Mouse (Mus musculus) embryonic facial prominence, embryonic 10.5 days (tissue): ENCODE results near the gene Tmem59. TPM values are rescaled to one million over a fixed set of nuclear protein-coding genes. Genes with fewer than 3 reads are reported as not detected.
A peak's percentile ranks its signal among the peaks of the same experiment; 100 is the strongest.

Experiments used
- DNase-seq: peaks from one replicate; pipeline ENCODE4 v3.0.0-alpha.2; 2017; ENCODE audit warnings: low spot score
- H3K27ac ChIP-seq: fragments of 300-500 bp; sonication (generic); replicated peaks from 2 replicates; pipeline ENCODE4 v1.5.1; 2016; ENCODE audit warnings: mild to moderate bottlenecking
- H3K27me3 ChIP-seq: fragments of 300-500 bp; sonication (generic); replicated peaks from 2 replicates; pipeline ENCODE4 v1.6.1; 2016; ENCODE audit warnings: low read depth, mild to moderate bottlenecking; ENCODE audit not compliant: poor library complexity, severe bottlenecking
- H3K36me3 ChIP-seq: fragments of 300-500 bp; sonication (generic); replicated peaks from 2 replicates; pipeline ENCODE4 v1.6.1; 2016; ENCODE audit warnings: mild to moderate bottlenecking, moderate library complexity
- H3K4me1 ChIP-seq: fragments of 300-500 bp; sonication (generic); 2 replicates; pipeline ENCODE4 v1.6.1; 2016
- H3K4me3 ChIP-seq: fragments of 300-500 bp; sonication (generic); 2 replicates; pipeline ENCODE4 v1.5.1; 2016; ENCODE audit warnings: mild to moderate bottlenecking, moderate library complexity
- H3K9me3 ChIP-seq: fragments of 300-500 bp; sonication (generic); 2 replicates; pipeline ENCODE4 v1.6.1; 2016; ENCODE audit warnings: mild to moderate bottlenecking
- WGBS: fragments of 180-500 bp; shearing (Covaris S2); methylation state at CpG from one replicate; pipeline ENCODE4 v1.1.7; 2016; 5-methylcytosine and 5-hydroxymethylcytosine counted together
- polyA plus RNA-seq: library from polyadenylated mRNA; unstranded; fragments of >200 nt; fragmentation: Nextera tagmentation; extraction: Ambion mirVana; gene quantifications from 2 replicates; pipeline ENCODE4 v1.2.1, GENCODE M21; 2016

The Tmem59 gene
- polyA plus RNA-seq = 266 and 281 TPM in 2 replicates

- Histone ChIP-seq H3K27ac (peak within 1 kb of the TSS; percentile 97), H3K4me3 (peak within 1 kb of the TSS; percentile 99), H3K36me3 (peaks cover 31% of the 10 kb centered on the region), H3K27me3 (no peaks in the 10 kb centered on the region), H3K4me1 (peaks cover 43% of the 10 kb centered on the region), H3K9me3 (no peaks in the 10 kb centered on the region)
- WGBS = under 1% methylated on average over 49 of the region's 49 CpGs
- peak; percentile 96 for DNase-seq
Observed at GRCm38 (mm10) chr4:107178182-107178829, at the start of gene Tmem59. Gene Tmem59, plus strand, starts transcription at chr4:107178399.

- Histone ChIP-seq H3K27ac (no peak overlapping the region), H3K4me1 (peaks cover 53% of the 10 kb centered on the region), H3K4me3 (no peak overlapping the region), H3K36me3 (no peaks in the 10 kb centered on the region), H3K9me3 (no peaks in the 10 kb centered on the region), H3K27me3 (0 out of 2 replicates have a peak, but pooled peaks cover 9% of the 10 kb centered on the region)
- no peak for DNase-seq
- WGBS = 77% methylated on average over 8 of the region's 8 CpGs
Observed at GRCm38 (mm10) chr4:107129373-107129772, 48.8 kb upstream of the Tmem59 start.

GRCm38 (mm10) chr4:107130534-107130933 lies 47.7 kb upstream of the Tmem59 start:
- Histone ChIP-seq H3K9me3 (no peaks in the 10 kb centered on the region), H3K36me3 (no peaks in the 10 kb centered on the region), H3K27ac (peak overlapping the region; percentile 26; the same call in 1 of the 2 replicates), H3K4me3 (no peak overlapping the region), H3K4me1 (peaks cover 55% of the 10 kb centered on the region), H3K27me3 (0 out of 2 replicates have a peak, but pooled peaks cover 4% of the 10 kb centered on the region)
- DNase-seq = no peak
- 23% methylated on average over 9 of the region's 9 CpGs for WGBS

- Histone ChIP-seq H3K9me3 (no peaks in the 10 kb centered on the region), H3K4me3 (no peak overlapping the region), H3K4me1 (peaks cover 63% of the 10 kb centered on the region), H3K27me3 (peaks cover 5% of the 10 kb centered on the region), H3K36me3 (peaks cover 8% of the 10 kb centered on the region; the same call in 1 of the 2 replicates), H3K27ac (no peak overlapping the region)
- DNase-seq = no peak
- 88% methylated on average over 3 of the region's 3 CpGs for WGBS
Observed at GRCm38 (mm10) chr4:107134891-107135290, 43.3 kb upstream of the Tmem59 start.

GRCm38 (mm10) chr4:107135663-107136062 lies 42.5 kb upstream of the Tmem59 start:
- H3K27ac ChIP-seq = no peak overlapping the region
- H3K9me3 ChIP-seq = no peaks in the 10 kb centered on the region
- H3K4me3 ChIP-seq = no peak overlapping the region
- H3K4me1 ChIP-seq = peaks cover 65% of the 10 kb centered on the region
- peaks cover 5% of the 10 kb centered on the region for H3K27me3 ChIP-seq
- 72% methylated on average over 5 of the region's 5 CpGs for whole genome bisulfite sequencing
- H3K36me3 ChIP-seq = peaks cover 8% of the 10 kb centered on the region; the same call in 1 of the 2 replicates
- DNase-seq = no peak

- DNase-seq = no peak
- peaks cover 69% of the 10 kb centered on the region for H3K4me1 ChIP-seq
- peaks cover 8% of the 10 kb centered on the region; the same call in 1 of the 2 replicates for H3K36me3 ChIP-seq
- H3K4me3 ChIP-seq = no peak overlapping the region
- H3K27ac ChIP-seq = no peak overlapping the region
- H3K9me3 ChIP-seq = no peaks in the 10 kb centered on the region
- peaks cover 5% of the 10 kb centered on the region for H3K27me3 ChIP-seq
- 53% methylated on average over 3 of the region's 3 CpGs for WGBS
Observed at GRCm38 (mm10) chr4:107136531-107136930, 41.7 kb upstream of the Tmem59 start.

GRCm38 (mm10) chr4:107138948-107139835 lies 39.0 kb upstream of the Tmem59 start:
- H3K9me3 ChIP-seq = no peaks in the 10 kb centered on the region
- H3K4me1 ChIP-seq = peaks cover 82% of the 10 kb centered on the region
- WGBS = 29% methylated on average over 37 of the region's 37 CpGs
- H3K27me3 ChIP-seq = peaks cover 5% of the 10 kb centered on the region
- H3K4me3 ChIP-seq = peak overlapping the region; percentile 5; the same call in 1 of the 2 replicates
- H3K27ac ChIP-seq = peak overlapping the region; percentile 75
- H3K36me3 ChIP-seq = peaks cover 27% of the 10 kb centered on the region
- DNase-seq = peak; percentile 42

GRCm38 (mm10) chr4:107139836-107140631 lies 38.2 kb upstream of the Tmem59 start:
- no peak overlapping the region for H3K4me3 ChIP-seq
- DNase-seq = peak; percentile 59
- H3K27ac ChIP-seq = peak overlapping the region; percentile 75
- H3K36me3 ChIP-seq = peaks cover 27% of the 10 kb centered on the region
- 33% methylated on average over 13 of the region's 13 CpGs for WGBS
- H3K27me3 ChIP-seq = peaks cover 5% of the 10 kb centered on the region
- no peaks in the 10 kb centered on the region for H3K9me3 ChIP-seq
- peaks cover 85% of the 10 kb centered on the region for H3K4me1 ChIP-seq

- Histone ChIP-seq H3K36me3 (peaks cover 53% of the 10 kb centered on the region), H3K4me1 (peaks cover 50% of the 10 kb centered on the region), H3K27me3 (peaks cover under 1% of the 10 kb centered on the region), H3K9me3 (no peaks in the 10 kb centered on the region), H3K4me3 (no peak overlapping the region), H3K27ac (no peak overlapping the region)
- WGBS = 91% methylated on average over 8 of the region's 8 CpGs
- no peak for DNase-seq
Observed at GRCm38 (mm10) chr4:107143511-107143910, 34.7 kb upstream of the Tmem59 start.

GRCm38 (mm10) chr4:107150991-107151390 lies 27.2 kb upstream of the Tmem59 start:
- no peaks in the 10 kb centered on the region for H3K27me3 ChIP-seq
- WGBS = 93% methylated on average over 6 of the region's 6 CpGs
- no peak overlapping the region for H3K4me3 ChIP-seq
- no peak overlapping the region for H3K27ac ChIP-seq
- DNase-seq = no peak
- H3K9me3 ChIP-seq = no peaks in the 10 kb centered on the region
- H3K36me3 ChIP-seq = peaks cover 61% of the 10 kb centered on the region
- no peaks in the 10 kb centered on the region for H3K4me1 ChIP-seq

- H3K36me3 ChIP-seq = peaks cover 59% of the 10 kb centered on the region
- WGBS = 87% methylated on average over 8 of the region's 8 CpGs
Observed at GRCm38 (mm10) chr4:107152571-107152970, 25.6 kb upstream of the Tmem59 start.

GRCm38 (mm10) chr4:107156983-107157401 lies 21.2 kb upstream of the Tmem59 start:
- H3K9me3 ChIP-seq = no peaks in the 10 kb centered on the region
- no peaks in the 10 kb centered on the region for H3K4me1 ChIP-seq
- H3K27ac ChIP-seq = no peak overlapping the region
- H3K27me3 ChIP-seq = no peaks in the 10 kb centered on the region
- peaks cover 85% of the 10 kb centered on the region for H3K36me3 ChIP-seq
- 80% methylated on average over 4 of the region's 4 CpGs for whole genome bisulfite sequencing
- DNase-seq = no peak
- no peak overlapping the region for H3K4me3 ChIP-seq

More at GRCm38 (mm10) chr4:107152571-107152970, 25.6 kb upstream of the Tmem59 start:
- H3K4me3 ChIP-seq = no peak overlapping the region
- no peak overlapping the region for H3K27ac ChIP-seq
- H3K27me3 ChIP-seq = no peaks in the 10 kb centered on the region
- H3K9me3 ChIP-seq = no peaks in the 10 kb centered on the region
- peak; percentile 5 for DNase-seq
- no peaks in the 10 kb centered on the region for H3K4me1 ChIP-seq
